Mouse (Mus musculus): ENCODE measurements around the gene Spag9.

The Spag9 gene

GRCm38 (mm10) chr11:94159911-94160415, 164.1 kb downstream of the Spag9 start:
- no peak for DNase-seq

- peak; percentile 81 for DNase-seq
Measured at GRCm38 (mm10) chr11:94160443-94161266, 164.8 kb downstream of the Spag9 start.

- DNase-seq, result no peak
Measured at GRCm38 (mm10) chr11:94161267-94161646, 165.4 kb downstream of the Spag9 start.

- DNase-seq, result no peak
Measured at GRCm38 (mm10) chr11:94161867-94162581, 166.1 kb downstream of the Spag9 start.

- no peak for DNase-seq
Measured at GRCm38 (mm10) chr11:94163005-94163767, 167.3 kb downstream of the Spag9 start.

- no peak for DNase-seq
Measured at GRCm38 (mm10) chr11:94165745-94166144, 169.9 kb downstream of the Spag9 start.

- no peak for DNase-seq
Measured at GRCm38 (mm10) chr11:94168238-94168637, 172.3 kb downstream of the Spag9 start.

- no peak for DNase-seq
Measured at GRCm38 (mm10) chr11:94169596-94169995, 173.7 kb downstream of the Spag9 start.

- DNase-seq, result no peak
Measured at GRCm38 (mm10) chr11:94171691-94172090, 175.8 kb downstream of the Spag9 start.

GRCm38 (mm10) chr11:94172186-94172585, 176.3 kb downstream of the Spag9 start:
- DNase-seq, result no peak

GRCm38 (mm10) chr11:94173726-94174146, 177.8 kb downstream of the Spag9 start:
- no peak for DNase-seq

GRCm38 (mm10) chr11:94175288-94175687, 179.4 kb downstream of the Spag9 start:
- no peak for DNase-seq
